Mouse (Mus musculus): ENCODE measurements around the gene Me1. TPM values are rescaled to one million over a fixed set of nuclear protein-coding genes. Genes with fewer than 3 reads are reported as not detected.
A peak's percentile ranks its signal among the peaks of the same experiment; 100 is the strongest.
"Not testable (repeated sequence)": the region's sequence is repeated elsewhere in the genome, so short reads cannot be mapped to it uniquely, and the experiment has no call there.

The Me1 gene
- polyA plus RNA-seq, 1 experiment: 26.8 TPM

- DNase-seq (ENCODE audit: low read depth): no peak
- TF ChIP-seq CTCF (IDR thresholded peaks at IDR 0.05; ENCODE audit: borderline replicate concordance, extremely low read depth, insufficient read depth, insufficient read length) (no peak), POLR2A (IDR thresholded peaks at IDR 0.05; ENCODE audit: borderline replicate concordance, extremely low read depth, insufficient read depth, insufficient read length, poor library complexity, severe bottlenecking) (no peak)
Observed at GRCm38 (mm10) chr9:86624781-86625180, 71.0 kb downstream of the Me1 start.

GRCm38 (mm10) chr9:86624039-86624438, 71.7 kb downstream of the Me1 start:
- TF ChIP-seq CTCF (IDR thresholded peaks at IDR 0.05; ENCODE audit: borderline replicate concordance, extremely low read depth, insufficient read depth, insufficient read length): no peak
- no peak for TF ChIP-seq POLR2A (IDR thresholded peaks at IDR 0.05; ENCODE audit: borderline replicate concordance, extremely low read depth, insufficient read depth, insufficient read length, poor library complexity, severe bottlenecking)
- no peak for DNase-seq (ENCODE audit: low read depth)

GRCm38 (mm10) chr9:86622062-86622461, 73.7 kb downstream of the Me1 start:
- peak; percentile 36 for DNase-seq (ENCODE audit: low read depth)
- TF ChIP-seq CTCF (IDR thresholded peaks at IDR 0.05; ENCODE audit: borderline replicate concordance, extremely low read depth, insufficient read depth, insufficient read length) (no peak), POLR2A (IDR thresholded peaks at IDR 0.05; ENCODE audit: borderline replicate concordance, extremely low read depth, insufficient read depth, insufficient read length, poor library complexity, severe bottlenecking) (no peak)

GRCm38 (mm10) chr9:86619341-86620139, 76.2 kb downstream of the Me1 start:
- no peak for DNase-seq (ENCODE audit: low read depth)
- TF ChIP-seq CTCF (IDR thresholded peaks at IDR 0.05; ENCODE audit: borderline replicate concordance, extremely low read depth, insufficient read depth, insufficient read length) (no peak), POLR2A (IDR thresholded peaks at IDR 0.05; ENCODE audit: borderline replicate concordance, extremely low read depth, insufficient read depth, insufficient read length, poor library complexity, severe bottlenecking) (no peak)

GRCm38 (mm10) chr9:86617837-86618492, 77.8 kb downstream of the Me1 start:
- no peak for DNase-seq (ENCODE audit: low read depth)
- no peak for TF ChIP-seq CTCF (IDR thresholded peaks at IDR 0.05; ENCODE audit: borderline replicate concordance, extremely low read depth, insufficient read depth, insufficient read length)
- no peak for TF ChIP-seq POLR2A (IDR thresholded peaks at IDR 0.05; ENCODE audit: borderline replicate concordance, extremely low read depth, insufficient read depth, insufficient read length, poor library complexity, severe bottlenecking)

GRCm38 (mm10) chr9:86615765-86616164, 80.0 kb downstream of the Me1 start:
- DNase-seq (ENCODE audit: low read depth): no peak
- TF ChIP-seq POLR2A (IDR thresholded peaks at IDR 0.05; ENCODE audit: borderline replicate concordance, extremely low read depth, insufficient read depth, insufficient read length, poor library complexity, severe bottlenecking) (no peak), CTCF (IDR thresholded peaks at IDR 0.05; ENCODE audit: borderline replicate concordance, extremely low read depth, insufficient read depth, insufficient read length) (no peak)

- TF ChIP-seq POLR2A (IDR thresholded peaks at IDR 0.05; ENCODE audit: borderline replicate concordance, extremely low read depth, insufficient read depth, insufficient read length, poor library complexity, severe bottlenecking) (no peak), CTCF (IDR thresholded peaks at IDR 0.05; ENCODE audit: borderline replicate concordance, extremely low read depth, insufficient read depth, insufficient read length) (no peak)
Observed at GRCm38 (mm10) chr9:86612091-86612490, 83.7 kb downstream of the Me1 start.

GRCm38 (mm10) chr9:86605776-86606175, 90.0 kb downstream of the Me1 start:
- no peak for TF ChIP-seq CTCF (IDR thresholded peaks at IDR 0.05; ENCODE audit: borderline replicate concordance, extremely low read depth, insufficient read depth, insufficient read length)
- DNase-seq (ENCODE audit: low read depth): no peak

More at GRCm38 (mm10) chr9:86612091-86612490, 83.7 kb downstream of the Me1 start:
- DNase-seq (ENCODE audit: low read depth): no peak

GRCm38 (mm10) chr9:86599723-86600303, 95.9 kb downstream of the Me1 start:
- DNase-seq (ENCODE audit: low read depth): no peak
- TF ChIP-seq POLR2A (IDR thresholded peaks at IDR 0.05; ENCODE audit: borderline replicate concordance, extremely low read depth, insufficient read depth, insufficient read length, poor library complexity, severe bottlenecking) (no peak), CTCF (IDR thresholded peaks at IDR 0.05; ENCODE audit: borderline replicate concordance, extremely low read depth, insufficient read depth, insufficient read length) (no peak)

- DNase-seq (ENCODE audit: low read depth): not testable (repeated sequence)
Observed at GRCm38 (mm10) chr9:86596983-86597382, 98.8 kb downstream of the Me1 start.

GRCm38 (mm10) chr9:86594357-86594767, 101.4 kb downstream of the Me1 start:
- DNase-seq (ENCODE audit: low read depth): not testable (repeated sequence)

Data from brain, embryonic 14.5 days (tissue).